Mouse (Mus musculus) gastrocnemius, postnatal 36 days (tissue): ENCODE data around the gene Mios. TPM values are rescaled to one million over a fixed set of nuclear protein-coding genes. Genes with fewer than 3 reads are reported as not detected.
A peak's percentile ranks its signal among the peaks of the same experiment; 100 is the strongest.

Source experiments
- DNase-seq, 2 experiments: peaks; one replicate each; pipeline ENCODE4 v3.0.0; 2022
- intact Hi-C: fragments of 180-260 bp; cut with DNase I; formaldehyde crosslinking; loops from one replicate; pipeline ENCODE4 v1.15.1; 2025
- total RNA-seq, 2 experiments: library from RNA; stranded (reverse); gene quantifications; 2 replicates each; pipeline ENCODE4 v1.2.3; 2021

Gene Mios
- total RNA-seq, 2 experiments from 2014 or later, result 12.6 to 15.8 TPM

DNA sequence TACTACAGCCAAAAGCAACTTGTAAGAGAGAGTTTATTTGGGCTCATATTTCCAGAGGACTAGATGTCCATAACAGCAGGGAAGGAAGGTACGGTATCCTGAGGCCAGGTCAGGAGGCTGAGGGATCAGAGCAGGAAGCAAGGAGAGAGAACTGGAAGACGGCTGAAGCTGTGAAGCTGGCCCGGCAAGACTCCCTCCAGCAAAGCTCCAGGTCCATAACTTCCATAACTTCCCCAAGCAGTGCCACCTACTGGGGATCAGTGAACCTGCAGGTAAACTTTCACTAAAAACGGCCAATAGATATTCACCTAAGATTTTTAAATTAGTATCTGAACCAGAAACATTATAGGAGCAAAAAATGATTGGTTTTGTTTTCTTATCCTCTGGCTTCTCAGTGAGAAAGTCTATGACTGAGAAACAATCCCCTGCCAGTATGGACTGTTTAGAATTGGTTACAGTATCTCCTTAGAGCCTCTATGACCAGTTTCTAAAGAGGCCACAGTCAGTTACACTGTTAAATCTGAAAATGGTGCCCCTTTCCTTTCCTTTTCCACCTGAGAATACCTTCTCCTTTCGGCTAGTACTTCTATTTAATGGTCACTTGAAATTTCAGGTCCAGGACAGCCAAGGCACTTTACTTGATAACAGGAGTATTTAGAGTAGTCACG lies 65.5 kb downstream of the Mios start:
- intact Hi-C loops, result loop anchor here (5.0 to 10.0 kb wide), 2 partner anchors 230 to 463 kb away; partner anchors contain the start of gene Glcci1
- DNase-seq, result peak; percentile 17

DNA sequence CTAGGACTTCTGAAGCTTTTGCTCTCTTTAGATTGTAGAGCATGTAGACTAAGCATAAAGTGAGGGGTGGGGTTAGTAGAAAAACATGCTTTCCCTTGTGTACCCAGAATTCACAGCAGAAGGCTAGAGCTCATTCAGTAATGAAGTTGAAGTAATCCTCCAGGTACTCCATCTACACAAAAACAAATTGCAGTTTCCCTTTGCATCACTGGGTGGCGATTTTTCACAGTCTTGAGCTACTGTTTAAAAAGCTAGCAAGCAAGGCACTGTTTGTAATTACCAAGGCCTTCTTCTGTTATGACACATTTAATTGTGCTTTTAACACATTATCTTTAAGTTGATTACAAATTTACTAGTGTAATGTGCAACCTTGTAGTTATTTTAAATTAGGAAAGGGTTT lies 66.1 kb downstream of the Mios start:
- intact Hi-C loops, result loop anchor here (10.0 kb wide), 1 partner anchor 230 kb away; the partner anchor contains the start of gene Glcci1
- peak in 1 of 2 experiments; percentile 43 for DNase-seq

- intact Hi-C loops, result loop anchor here (10.0 kb wide), 1 partner anchor 228 kb away; the partner anchor contains the start of gene Glcci1
Observed at GRCm38 (mm10) chr6:8276431-8276830, 67.4 kb downstream of the Mios start.

GRCm38 (mm10) chr6:8278426-8279002 lies 69.5 kb downstream of the Mios start:
- DNase-seq, result no peak

More at GRCm38 (mm10) chr6:8276431-8276830, 67.4 kb downstream of the Mios start:
- DNase-seq, result no peak

GRCm38 (mm10) chr6:8283255-8283654 lies 74.2 kb downstream of the Mios start:
- no peak for DNase-seq
- intact Hi-C loops, result no loop called here

More at GRCm38 (mm10) chr6:8278426-8279002, 69.5 kb downstream of the Mios start:
- intact Hi-C loops, result loop anchor here (10.0 kb wide), 1 partner anchor 226 kb away; the partner anchor contains the start of gene Glcci1

- DNase-seq, result no peak
- intact Hi-C loops, result no loop called here
Observed at GRCm38 (mm10) chr6:8285401-8285960, 76.5 kb downstream of the Mios start.

Other genes with a start within 250 kb of the Mios start
- gene Col28a1, start 16.6 kb upstream of the Mios start, total RNA-seq, result under 1 TPM; 0.59 to 0.76 TPM
- gene Rpa3, start 50.0 kb downstream of the Mios start, total RNA-seq, result 1 to 10 TPM; 7.1 to 10.0 TPM
- gene Umad1, start 50.1 kb downstream of the Mios start, total RNA-seq, result 10 to 100 TPM in 1 of 2 experiments, 1 to 10 TPM in 1; 9.4 to 12.0 TPM
- not detected for gene Gm45062, start 50.2 kb downstream of the Mios start, total RNA-seq